ENCODE assay signal across 22 mouse cellular contexts in the genomic region with DNA sequence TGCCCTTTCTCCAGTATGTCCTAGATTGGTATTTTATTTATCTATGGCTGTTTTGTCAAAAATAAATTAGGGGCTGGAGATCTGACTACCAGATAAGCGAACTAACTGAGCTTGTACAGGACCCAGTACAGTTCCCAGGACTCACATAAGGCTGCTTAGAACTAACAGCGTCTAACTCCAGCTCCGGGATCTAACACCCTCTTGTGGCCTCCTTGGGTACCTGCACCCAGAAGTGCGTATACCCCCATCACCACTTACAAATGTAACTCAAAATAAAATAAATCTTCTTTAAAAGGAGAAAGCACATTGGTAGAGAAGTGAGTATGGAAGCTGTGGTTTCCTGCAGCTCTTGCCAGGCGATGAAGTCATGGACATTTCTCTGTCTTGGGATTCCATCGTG.
DNase-seq lines count a peak whose midpoint lies in the region; ATAC-seq and TF ChIP-seq lines count a peak whose summit lies in the region.
"Had no signal": no experiment of that assay in that cellular context is flagged by ENCODE, and none has a peak within 500 bp of the region (broad histone marks: within the 10 kb centered on the region; RNA-seq: fewer than 3 reads in every experiment).

No protein-coding gene starts in this region.

- peaks cover 26% of the 10 kb centered on the region for H3K27me3 ChIP-seq in E14TG2a.4 (ENCODE audit: insufficient read depth, low read length)
- H3K27me3 ChIP-seq in hindbrain, embryonic 16.5 days (replicated peaks; ENCODE audit: control insufficient read depth, insufficient read depth, low read length) = no peaks in the 10 kb centered on the region
- H3K27me3 ChIP-seq: embryonic facial prominence, embryonic 12.5 days; forebrain, embryonic 13.5 days; forebrain, embryonic 15.5 days had no signal

- no peak overlapping the region for H3K9ac ChIP-seq in hindbrain, embryonic 16.5 days (ENCODE audit: low read depth, low read length)
- H3K9ac ChIP-seq: embryonic facial prominence, embryonic 12.5 days; forebrain, embryonic 13.5 days; forebrain, embryonic 15.5 days; forebrain, postnatal 0 days had no signal

- no peak overlapping the region for H3K27ac ChIP-seq in hindbrain, embryonic 16.5 days (ENCODE audit: low read depth, low read length)
- H3K27ac ChIP-seq: embryonic facial prominence, embryonic 10.5 days; embryonic facial prominence, embryonic 12.5 days; forebrain, embryonic 13.5 days; forebrain, embryonic 15.5 days had no signal

- WGBS in hindbrain, embryonic 16.5 days = 97% methylated on average over 6 of the region's 6 CpGs

- no peak overlapping the region for H3K4me2 ChIP-seq in hindbrain, embryonic 16.5 days (ENCODE audit: low read length)
- H3K4me2 ChIP-seq: embryonic facial prominence, embryonic 12.5 days; forebrain, embryonic 13.5 days; forebrain, embryonic 15.5 days had no signal

- H3K36me3 ChIP-seq in E14TG2a.4 (ENCODE audit: insufficient read depth, low read length) = no peaks in the 10 kb centered on the region
- H3K36me3 ChIP-seq in hindbrain, embryonic 16.5 days (ENCODE audit: control insufficient read depth, insufficient read depth, low read length) = no peaks in the 10 kb centered on the region
- H3K36me3 ChIP-seq: embryonic facial prominence, embryonic 10.5 days; embryonic facial prominence, embryonic 12.5 days; forebrain, embryonic 15.5 days; G1E had no signal

- no peaks in the 10 kb centered on the region; the same call in 1 of the 2 replicates for H3K4me1 ChIP-seq in E14TG2a.4 (replicated peaks; ENCODE audit: low read depth, low read length)
- peaks cover 3% of the 10 kb centered on the region; the same call in 1 of the 2 replicates for H3K4me1 ChIP-seq in hindbrain, embryonic 16.5 days (ENCODE audit: control insufficient read depth, insufficient read depth, low read depth, low read length)
- H3K4me1 ChIP-seq: embryonic facial prominence, embryonic 12.5 days had no signal

- no peak overlapping the region for H3K4me3 ChIP-seq in E14TG2a.4 (replicated peaks; ENCODE audit: low read length)
- H3K4me3 ChIP-seq in hindbrain, embryonic 16.5 days (ENCODE audit: low read length) = no peak overlapping the region
- H3K4me3 ChIP-seq: embryonic facial prominence, embryonic 10.5 days; embryonic facial prominence, embryonic 12.5 days; forebrain, embryonic 13.5 days; forebrain, embryonic 15.5 days had no signal

- peak; percentile 31 for DNase-seq in ES-CJ7 (ENCODE audit: low read depth, low spot score)
- DNase-seq in R1 (ENCODE audit: low read depth, low spot score) = peak; percentile 61
- DNase-seq in ovary, postnatal 10 days (ENCODE audit: low spot score) = no peak
- DNase-seq in heart, adult 9 months (ENCODE audit: low spot score in 2 of 2) = no peak
- DNase-seq: adrenal gland, adult 8-10 months; adrenal gland, postnatal 14 days; adrenal gland, postnatal 36 days; cerebellum, adult 11-12 months; cerebellum, adult 2 months; cerebellum, adult 9-10 months; cerebellum, postnatal 10 days; cerebellum, postnatal 25 days; forebrain, postnatal 0 days had no signal

- H3K9me3 ChIP-seq in E14TG2a.4 (ENCODE audit: low read length) = peaks cover 27% of the 10 kb centered on the region
- no peaks in the 10 kb centered on the region for H3K9me3 ChIP-seq in hindbrain, embryonic 16.5 days (ENCODE audit: control insufficient read depth, low read length)
- H3K9me3 ChIP-seq: embryonic facial prominence, embryonic 10.5 days; embryonic facial prominence, embryonic 12.5 days; forebrain, embryonic 13.5 days; forebrain, embryonic 15.5 days had no signal

- peak; percentile 62 for TF ChIP-seq CTCF in E14TG2a.4 (conservative IDR thresholded peaks at IDR 0.05; ENCODE audit: low read length)

- no peak for ATAC-seq in hindbrain, embryonic 16.5 days
- ATAC-seq: activated CD4-positive, CD25-positive, alpha-beta regulatory T cell, adult 4 months; forebrain, embryonic 13.5 days; forebrain, embryonic 15.5 days; forebrain, postnatal 0 days; Patski had no signal

Comparison
In these comparisons a context has a peak if more than half of its experiments do, and no peak if none do; other contexts are left out.
1. DNase-seq: peak in ES-CJ7 (single experiment) and R1 (single experiment); none in ovary, postnatal 10 days (single experiment) and heart, adult 9 months (0 of 2).